ENCODE assay signal across 18 mouse cellular contexts in genomic region chr2:109746223-109746622, GRCm38 (mm10).
DNase-seq lines count a peak whose midpoint lies in the region.
"Had no signal": no experiment of that assay in that cellular context is flagged by ENCODE, and none has a peak within 500 bp of the region (broad histone marks: within the 10 kb centered on the region; RNA-seq: fewer than 3 reads in every experiment).

No protein-coding gene starts in this region.

- DNase-seq in embryo, embryonic 11 days = peak; percentile 16
- no peak for DNase-seq in embryo, embryonic 10.5 days (ENCODE audit: low spot score)
- peak; percentile 74 for DNase-seq in Muller cell, postnatal 12 days (ENCODE audit: inconsistent ontology term)
- peak; percentile 68 for DNase-seq in forelimb bud, embryonic 11.5 days (ENCODE audit: low read depth, low spot score)
- peak; percentile 32 for DNase-seq in retina, postnatal 1 day
- no peak for DNase-seq in left cerebral cortex, adult 8-10 months (ENCODE audit: low spot score in 2 of 2)
- DNase-seq in lung, postnatal 36 days = no peak
- DNase-seq: adrenal gland, adult 2 months; adrenal gland, postnatal 14 days; B cell, adult 2 months; cerebellum, adult 11-12 months; cerebellum, adult 9-10 months; cerebellum, postnatal 14 days; gastrocnemius, adult 2 months; gastrocnemius, postnatal 25 days; heart, adult 2 months; heart, postnatal 14 days; heart, postnatal 4 days had no signal

Comparison
In these comparisons a context has a peak if more than half of its experiments do, and no peak if none do; other contexts are left out.
1. DNase-seq: peak in embryo, embryonic 11 days (single experiment), Muller cell, postnatal 12 days (single experiment), forelimb bud, embryonic 11.5 days (single experiment) and retina, postnatal 1 day (single experiment); none in embryo, embryonic 10.5 days (single experiment), left cerebral cortex, adult 8-10 months (0 of 2) and lung, postnatal 36 days (single experiment).